Mouse (Mus musculus) layer of hippocampus, adult 2 months (tissue): ENCODE measurements around the gene Dph3. TPM values are rescaled to one million over a fixed set of nuclear protein-coding genes. Genes with fewer than 3 reads are reported as not detected.

Source experiments
- DNase-seq, 2 experiments: peaks; one replicate each; pipeline ENCODE4 v3.0.0; 2022; ENCODE audit warnings: low spot score in 2 of 2
- H3K27ac ChIP-seq: fragments of 200-600 bp; 2 replicates; pipeline ENCODE4 v1.8.1; 2022
- H3K4me3 ChIP-seq: fragments of 200-600 bp; 2 replicates; pipeline ENCODE4 v1.8.1; 2022; ENCODE audit warnings: mild to moderate bottlenecking
- CTCF ChIP-seq: fragments of 200-600 bp; conservative IDR thresholded peaks from 2 replicates; pipeline ENCODE4 v1.8.1; 2022; ENCODE audit warnings: antibody characterized with exemption, mild to moderate bottlenecking, moderate library complexity
- total RNA-seq, 2 experiments: library from RNA; stranded (reverse); gene quantifications; 2 replicates each; pipeline ENCODE4 v1.2.3; 2021

The Dph3 gene
- total RNA-seq, 2 experiments from 2014 or later = 31.8 to 35.9 TPM

GRCm38 (mm10) chr14:32036482-32036881 lies 49.0 kb downstream of the Dph3 start:
- Histone ChIP-seq H3K4me3 (no peak overlapping the region), H3K27ac (no peak overlapping the region)
- DNase-seq = no peak
- TF ChIP-seq CTCF = no peak

- Histone ChIP-seq H3K27ac (no peak overlapping the region), H3K4me3 (no peak overlapping the region)
- peak; percentile 93 for TF ChIP-seq CTCF
- peak; percentile 43 to 68 for DNase-seq
Observed at GRCm38 (mm10) chr14:32032522-32032921, 53.0 kb downstream of the Dph3 start.

Other genes with a start within 250 kb of the Dph3 start
- 1 to 10 TPM; 2.3 to 2.4 TPM for gene Galnt15, start 56.7 kb downstream of the Dph3 start, total RNA-seq
- 10 to 100 TPM; 11.5 to 16.4 TPM for gene Oxnad1, start 355 bp downstream of the Dph3 start, total RNA-seq
- not detected for gene Msmb, start 56.3 kb upstream of the Dph3 start, total RNA-seq
- 100 to 1,000 TPM in 1 of 2 experiments, 10 to 100 TPM in 1; 99.1 to 107 TPM for gene Ncoa4, start 74.1 kb upstream of the Dph3 start, total RNA-seq
- gene Timm23, start 116.2 kb upstream of the Dph3 start, total RNA-seq = 10 to 100 TPM; 74.0 to 78.7 TPM
- gene Parg, start 116.2 kb upstream of the Dph3 start, total RNA-seq = 10 to 100 TPM; 42.8 to 50.8 TPM
- 10 to 100 TPM; 89.9 to 96.3 TPM for gene Ogdhl, start 236.3 kb upstream of the Dph3 start, total RNA-seq